Mouse (Mus musculus) liver, embryonic 15.5 days (tissue): ENCODE measurements around the gene Cdc42bpg. TPM values are rescaled to one million over a fixed set of nuclear protein-coding genes. Genes with fewer than 3 reads are reported as not detected.

Experiments
- ATAC-seq: fragments of 200-750 bp; cut with Nextera tagmentation; 2 replicates; pipeline ENCODE4 v1.8.0; 2017; ENCODE audit warnings: moderate number of reproducible peaks, mild to moderate bottlenecking, moderate library complexity; ENCODE audit not compliant: insufficient read depth
- H3K27ac ChIP-seq: fragments of 300-500 bp; sonication (generic); replicated peaks from 2 replicates; pipeline ENCODE4 v1.5.1; 2015; ENCODE audit warnings: mild to moderate bottlenecking, inconsistent platforms
- H3K27me3 ChIP-seq: fragments of 300-500 bp; sonication (generic); 2 replicates; pipeline ENCODE4 v1.6.1; 2015; ENCODE audit warnings: mild to moderate bottlenecking, inconsistent platforms
- H3K36me3 ChIP-seq: fragments of 300-500 bp; sonication (generic); replicated peaks from 2 replicates; pipeline ENCODE4 v1.6.1; 2015; ENCODE audit warnings: moderate library complexity, mild to moderate bottlenecking, inconsistent platforms
- H3K4me1 ChIP-seq: fragments of 300-500 bp; sonication (generic); replicated peaks from 2 replicates; pipeline ENCODE4 v1.6.1; 2015; ENCODE audit warnings: inconsistent platforms
- H3K4me2 ChIP-seq: fragments of 300-500 bp; sonication (generic); 2 replicates; pipeline ENCODE4 v1.6.1; 2015; ENCODE audit warnings: moderate library complexity, mild to moderate bottlenecking, inconsistent platforms
- H3K4me3 ChIP-seq: fragments of 300-500 bp; sonication (generic); replicated peaks from 2 replicates; pipeline ENCODE4 v1.5.1; 2015; ENCODE audit warnings: mild to moderate bottlenecking, inconsistent platforms
- H3K9ac ChIP-seq: fragments of 300-500 bp; sonication (generic); 2 replicates; pipeline ENCODE4 v1.6.1; 2015; ENCODE audit warnings: moderate library complexity, mild to moderate bottlenecking, inconsistent platforms
- H3K9me3 ChIP-seq: fragments of 300-500 bp; sonication (generic); replicated peaks from 2 replicates; pipeline ENCODE4 v1.6.1; 2016; ENCODE audit warnings: inconsistent platforms
- WGBS: fragments of 180-500 bp; shearing (Covaris S2); methylation state at CpG from one replicate; pipeline ENCODE4 v1.1.7; 2015; ENCODE audit warnings: mixed read lengths; ENCODE audit not compliant: insufficient replicate concordance; 5-methylcytosine and 5-hydroxymethylcytosine counted together
- polyA plus RNA-seq: library from polyadenylated mRNA; unstranded; fragments of >200 nt; fragmentation: Nextera tagmentation; extraction: Ambion mirVana; gene quantifications from 2 replicates; pipeline ENCODE4 v1.2.1, GENCODE M21; 2015

Gene Cdc42bpg
- polyA plus RNA-seq, 1 experiment from 2014 or later = 0.21 TPM

- Histone ChIP-seq H3K9me3 (no peaks in the 10 kb centered on the region), H3K27ac (no peak overlapping the region), H3K4me2 (no peak overlapping the region), H3K36me3 (peaks cover 8% of the 10 kb centered on the region), H3K4me3 (no peak overlapping the region), H3K27me3 (no peaks in the 10 kb centered on the region), H3K9ac (no peak overlapping the region), H3K4me1 (peaks cover 19% of the 10 kb centered on the region)
- ATAC-seq = no peak
- WGBS = 78% methylated on average over 7 of the region's 7 CpGs
Measured at GRCm38 (mm10) chr19:6354030-6354429, 47.8 kb downstream of the Cdc42bpg start.

- ATAC-seq = no peak
- no peak overlapping the region for H3K9ac ChIP-seq
- WGBS = 75% methylated on average over 3 of the region's 3 CpGs
- H3K27me3 ChIP-seq = no peaks in the 10 kb centered on the region
- peaks cover 23% of the 10 kb centered on the region for H3K36me3 ChIP-seq
- H3K9me3 ChIP-seq = no peaks in the 10 kb centered on the region
- H3K4me3 ChIP-seq = no peak overlapping the region
- peaks cover 25% of the 10 kb centered on the region for H3K4me1 ChIP-seq
- H3K27ac ChIP-seq = no peak overlapping the region
- H3K4me2 ChIP-seq = no peak overlapping the region
Measured at GRCm38 (mm10) chr19:6361291-6361690, 55.0 kb downstream of the Cdc42bpg start.

- Histone ChIP-seq H3K27me3 (no peaks in the 10 kb centered on the region), H3K4me2 (peak overlapping the region; percentile 74), H3K4me1 (peaks cover 31% of the 10 kb centered on the region), H3K27ac (peak overlapping the region; percentile 95), H3K9ac (peak overlapping the region; percentile 60), H3K4me3 (peak overlapping the region; percentile 87), H3K9me3 (no peaks in the 10 kb centered on the region), H3K36me3 (peaks cover 41% of the 10 kb centered on the region)
- ATAC-seq = no peak
- under 1% methylated on average over 11 of the region's 11 CpGs for WGBS
Measured at GRCm38 (mm10) chr19:6363091-6363410, 56.8 kb downstream of the Cdc42bpg start.

- Histone ChIP-seq H3K4me3 (peak within 1 kb of the TSS; percentile 87), H3K27ac (peak within 1 kb of the TSS; percentile 95), H3K9ac (peak within 1 kb of the TSS; percentile 97), H3K9me3 (no peaks in the 10 kb centered on the region), H3K36me3 (peaks cover 47% of the 10 kb centered on the region), H3K4me2 (peak within 1 kb of the TSS; percentile 74), H3K27me3 (no peaks in the 10 kb centered on the region), H3K4me1 (peaks cover 31% of the 10 kb centered on the region)
- peak; percentile 93 for ATAC-seq
- WGBS = 2% methylated on average over 83 of the region's 85 CpGs
Measured at GRCm38 (mm10) chr19:6363411-6364240, 57.4 kb downstream of the Cdc42bpg start, which contains the start of gene Sf1. Gene Sf1, plus strand, starts transcription at chr19:6363690.

GRCm38 (mm10) chr19:6364317-6364725 lies 58.1 kb downstream of the Cdc42bpg start:
- Histone ChIP-seq H3K9ac (peak overlapping the region; percentile 97), H3K27ac (peak overlapping the region; percentile 95), H3K4me1 (peaks cover 31% of the 10 kb centered on the region), H3K4me3 (peak overlapping the region; percentile 87), H3K9me3 (no peaks in the 10 kb centered on the region), H3K36me3 (peaks cover 54% of the 10 kb centered on the region), H3K4me2 (peak overlapping the region; percentile 74), H3K27me3 (no peaks in the 10 kb centered on the region)
- under 1% methylated on average over 55 of the region's 55 CpGs for WGBS
- ATAC-seq = 0 out of 2 replicates have a peak, but pooled peaks have one; percentile 5

- WGBS = 0% methylated on average over 2 of the region's 2 CpGs
- H3K9ac ChIP-seq = peak overlapping the region; percentile 97
- no peak for ATAC-seq
Measured at GRCm38 (mm10) chr19:6364842-6365241, 58.6 kb downstream of the Cdc42bpg start.

GRCm38 (mm10) chr19:6370175-6370574 lies 63.9 kb downstream of the Cdc42bpg start:
- Histone ChIP-seq H3K27me3 (no peaks in the 10 kb centered on the region), H3K4me1 (peaks cover 13% of the 10 kb centered on the region), H3K36me3 (peaks cover 98% of the 10 kb centered on the region), H3K9ac (no peak overlapping the region), H3K4me3 (no peak overlapping the region), H3K27ac (no peak overlapping the region), H3K4me2 (no peak overlapping the region), H3K9me3 (no peaks in the 10 kb centered on the region)
- no peak for ATAC-seq
- WGBS = 84% methylated on average over 2 of the region's 2 CpGs

More at GRCm38 (mm10) chr19:6364842-6365241, 58.6 kb downstream of the Cdc42bpg start:
- Histone ChIP-seq H3K27ac (peak overlapping the region; percentile 95; the same call in 1 of the 2 replicates), H3K27me3 (no peaks in the 10 kb centered on the region), H3K4me3 (peak overlapping the region; percentile 87), H3K4me1 (peaks cover 31% of the 10 kb centered on the region), H3K9me3 (no peaks in the 10 kb centered on the region), H3K36me3 (peaks cover 59% of the 10 kb centered on the region), H3K4me2 (peak overlapping the region; percentile 74)

GRCm38 (mm10) chr19:6372433-6372832 lies 66.2 kb downstream of the Cdc42bpg start:
- H3K9ac ChIP-seq = no peak overlapping the region
- WGBS = 92% methylated on average over 3 of the region's 3 CpGs
- no peak overlapping the region for H3K4me2 ChIP-seq
- no peak for ATAC-seq
- H3K4me3 ChIP-seq = no peak overlapping the region
- H3K27ac ChIP-seq = no peak overlapping the region; the same call in 1 of the 2 replicates
- H3K9me3 ChIP-seq = no peaks in the 10 kb centered on the region
- peaks cover 99% of the 10 kb centered on the region for H3K36me3 ChIP-seq
- no peaks in the 10 kb centered on the region for H3K27me3 ChIP-seq
- H3K4me1 ChIP-seq = no peaks in the 10 kb centered on the region; the same call in 1 of the 2 replicates

- Histone ChIP-seq H3K27me3 (no peaks in the 10 kb centered on the region), H3K27ac (no peak overlapping the region), H3K36me3 (peaks cover 99% of the 10 kb centered on the region), H3K9me3 (no peaks in the 10 kb centered on the region), H3K4me3 (no peak overlapping the region), H3K4me2 (no peak overlapping the region), H3K4me1 (no peaks in the 10 kb centered on the region), H3K9ac (no peak overlapping the region)
- ATAC-seq = 0 out of 2 replicates have a peak, but pooled peaks have one; percentile 16
- WGBS = 60% methylated on average over 12 of the region's 12 CpGs
Measured at GRCm38 (mm10) chr19:6373539-6374400, 67.5 kb downstream of the Cdc42bpg start.

- Histone ChIP-seq H3K27ac (no peak overlapping the region), H3K36me3 (peaks cover 99% of the 10 kb centered on the region), H3K4me3 (no peak overlapping the region), H3K4me1 (no peaks in the 10 kb centered on the region), H3K9ac (no peak overlapping the region), H3K4me2 (no peak overlapping the region), H3K9me3 (no peaks in the 10 kb centered on the region), H3K27me3 (no peaks in the 10 kb centered on the region)
- no peak for ATAC-seq
- 97% methylated on average over 10 of the region's 10 CpGs for WGBS
Measured at GRCm38 (mm10) chr19:6374571-6374970, 68.3 kb downstream of the Cdc42bpg start.
